In the genomic region with DNA sequence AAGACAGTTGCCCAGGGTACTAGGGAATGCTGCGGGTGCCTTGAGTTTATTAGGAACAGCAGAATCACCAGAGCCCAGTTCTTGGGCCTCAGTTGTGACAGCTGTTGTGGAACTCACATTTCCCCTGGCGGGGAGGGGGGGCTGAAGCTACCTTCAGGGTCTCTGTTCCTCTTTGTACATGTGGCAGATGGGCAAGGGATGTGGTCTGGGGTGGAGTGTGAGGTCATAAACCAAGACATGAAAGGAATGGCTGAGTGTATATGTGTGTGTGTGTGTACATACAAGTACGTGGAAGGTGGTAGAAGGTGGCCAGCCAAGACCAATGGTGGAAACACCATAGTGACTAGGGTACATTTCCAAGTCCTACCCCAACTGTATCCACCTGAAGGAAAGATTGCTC, we compare ENCODE assay signal across 41 mouse cellular contexts. TPM values are rescaled to one million over a fixed set of nuclear protein-coding genes. Genes with fewer than 3 reads are reported as not detected.
DNase-seq lines count a peak whose midpoint lies in the region; ATAC-seq and TF ChIP-seq lines count a peak whose summit lies in the region.
"Had no signal": no experiment of that assay in that cellular context is flagged by ENCODE, and none has a peak within 500 bp of the region (broad histone marks: within the 10 kb centered on the region; RNA-seq: fewer than 3 reads in every experiment).

No protein-coding gene starts in this region.

- TF ChIP-seq CTCF in forebrain, postnatal 0 days (IDR thresholded peaks at IDR 0.05; ENCODE audit: low read depth) = no peak

- peak; percentile 93 for ATAC-seq in granulocyte monocyte progenitor cell, adult 5-6 weeks (replicated peaks; ENCODE audit: poor library complexity, severe bottlenecking)
- ATAC-seq in forebrain, postnatal 0 days = no peak
- ATAC-seq: forebrain, embryonic 15.5 days; hindbrain, postnatal 0 days; intestine, embryonic 15.5 days; liver, embryonic 12.5 days; liver, postnatal 0 days; midbrain, embryonic 15.5 days had no signal

- no peak overlapping the region for H3K9ac ChIP-seq in forebrain, postnatal 0 days
- H3K9ac ChIP-seq: embryonic facial prominence, embryonic 13.5 days; forebrain, embryonic 15.5 days; intestine, embryonic 15.5 days; limb, embryonic 13.5 days; liver, embryonic 12.5 days; liver, postnatal 0 days; midbrain, embryonic 15.5 days; neural tube, embryonic 12.5 days had no signal

- H3K27ac ChIP-seq in forebrain, postnatal 0 days (ENCODE audit: low read depth, low read length) = no peak overlapping the region
- H3K27ac ChIP-seq: embryonic facial prominence, embryonic 13.5 days; forebrain, embryonic 10.5 days; forebrain, embryonic 15.5 days; hindbrain, postnatal 0 days; intestine, embryonic 15.5 days; limb, embryonic 13.5 days; liver, embryonic 12.5 days; macrophage; midbrain, embryonic 10.5 days; midbrain, embryonic 15.5 days; neural tube, embryonic 12.5 days had no signal

- no peak overlapping the region for H3K4me2 ChIP-seq in forebrain, postnatal 0 days (ENCODE audit: low read depth)
- H3K4me2 ChIP-seq: embryonic facial prominence, embryonic 13.5 days; forebrain, embryonic 15.5 days; intestine, embryonic 15.5 days; limb, embryonic 13.5 days; liver, embryonic 12.5 days; midbrain, embryonic 15.5 days; neural tube, embryonic 12.5 days had no signal

- H3K9me3 ChIP-seq in forebrain, postnatal 0 days (ENCODE audit: low read length) = peaks cover 4% of the 10 kb centered on the region; the same call in 1 of the 2 replicates
- H3K9me3 ChIP-seq: embryonic facial prominence, embryonic 13.5 days; forebrain, embryonic 10.5 days; forebrain, embryonic 15.5 days; G1E; intestine, embryonic 15.5 days; limb, embryonic 13.5 days; liver, embryonic 12.5 days; midbrain, embryonic 10.5 days; midbrain, embryonic 15.5 days; neural tube, embryonic 12.5 days had no signal

- WGBS in forebrain, postnatal 0 days = 88% methylated on average over 3 of the region's 3 CpGs

- peak; percentile 41 for DNase-seq in 416B (ENCODE audit: low read depth)
- DNase-seq in CD8-positive naive resting alpha-beta T cell, adult 2 months (ENCODE audit: low read depth in 2 of 2, low spot score in 2 of 2) = peak; percentile 10 to 34
- peak; percentile 35 to 36 for DNase-seq in natural killer cell, adult 2 months (ENCODE audit: low spot score in 2 of 2)
- no peak for DNase-seq in lung, adult 18-20 months
- no peak for DNase-seq in forebrain, postnatal 0 days
- DNase-seq in heart, adult 11 months = no peak
- DNase-seq in layer of hippocampus, postnatal 36 days = no peak
- DNase-seq: adrenal gland, postnatal 25 days; cerebellum, adult 11-12 months; cerebellum, adult 9-11 months; heart, postnatal 14 days; kidney, adult 2 months; liver, postnatal 0 days; lung, postnatal 10 days; retina, postnatal 1 day; right cerebral cortex, postnatal 14 days had no signal

- H3K4me3 ChIP-seq in forebrain, postnatal 0 days (ENCODE audit: low read depth, low read length) = no peak overlapping the region
- H3K4me3 ChIP-seq: embryonic facial prominence, embryonic 13.5 days; forebrain, embryonic 10.5 days; forebrain, embryonic 15.5 days; intestine, embryonic 15.5 days; limb, embryonic 13.5 days; liver, embryonic 12.5 days; midbrain, embryonic 10.5 days; midbrain, embryonic 15.5 days; neural tube, embryonic 12.5 days had no signal

- H3K36me3 ChIP-seq in forebrain, postnatal 0 days (ENCODE audit: insufficient read depth) = no peaks in the 10 kb centered on the region
- H3K36me3 ChIP-seq: embryonic facial prominence, embryonic 13.5 days; forebrain, embryonic 10.5 days; forebrain, embryonic 15.5 days; G1E; intestine, embryonic 15.5 days; limb, embryonic 13.5 days; liver, embryonic 12.5 days; midbrain, embryonic 10.5 days; midbrain, embryonic 15.5 days; neural tube, embryonic 12.5 days had no signal

- H3K27me3 ChIP-seq in forebrain, postnatal 0 days (ENCODE audit: insufficient read depth, low read length) = no peaks in the 10 kb centered on the region
- H3K27me3 ChIP-seq: embryonic facial prominence, embryonic 13.5 days; forebrain, embryonic 15.5 days; intestine, embryonic 15.5 days; limb, embryonic 13.5 days; liver, embryonic 12.5 days; midbrain, embryonic 15.5 days; neural tube, embryonic 12.5 days had no signal

- H3K4me1 ChIP-seq in forebrain, postnatal 0 days (ENCODE audit: insufficient read depth) = no peaks in the 10 kb centered on the region
- H3K4me1 ChIP-seq: embryonic facial prominence, embryonic 13.5 days had no signal

RNA-seq across cellular contexts. Expression of a gene that starts 20.6 kb away (rescaled TPM):
- not detected in 2 replicates for total RNA-seq in granulocyte monocyte progenitor cell, adult 5-6 weeks (2014; fragmentation: Nextera tagmentation)
- total RNA-seq in granulocyte monocyte progenitor cell, adult 5-6 weeks (2017) = not detected in 2 replicates
- 0.19 TPM in 1 of 2 replicates, not detected in the other for total RNA-seq in forebrain, postnatal 0 days (2014; rRNA removed)
- polyA plus RNA-seq in forebrain, postnatal 0 days (2015; fragmentation: Nextera tagmentation; extraction: Ambion mirVana) = not detected in 2 replicates
- total RNA-seq in layer of hippocampus, postnatal 36 days (2021) = under 1 TPM; 0.30 to 0.35 TPM
- total RNA-seq: adrenal gland, adult 18-20 months; adrenal gland, postnatal 25 days; gastrocnemius, adult 8-10 months; gastrocnemius, postnatal 4 days; heart, postnatal 14 days; hindbrain, postnatal 0 days; left cerebral cortex, adult 18-20 months; left cerebral cortex, postnatal 25 days had no signal
- polyA plus RNA-seq: C2C12; embryonic facial prominence, embryonic 13.5 days; forebrain, embryonic 15.5 days; G1E; heart, embryonic 14.5 days; hindbrain, embryonic 11.5 days; hindbrain, postnatal 0 days; intestine, embryonic 15.5 days; kidney, adult 2 months; kidney, embryonic 16.5 days; large intestine, adult 2 months; limb, embryonic 13.5 days; liver, embryonic 12.5 days; liver, postnatal 0 days; macrophage; midbrain, embryonic 10.5 days; midbrain, embryonic 15.5 days; neural tube, embryonic 12.5 days; small intestine, adult 2 months; stomach, embryonic 14.5 days had no signal

Comparison
In these comparisons a context has a peak if more than half of its experiments do, and no peak if none do; other contexts are left out.
1. DNase-seq: peak in 416B (single experiment), CD8-positive naive resting alpha-beta T cell, adult 2 months (2 of 2) and natural killer cell, adult 2 months (2 of 2); none in lung, adult 18-20 months (0 of 2), forebrain, postnatal 0 days (single experiment), heart, adult 11 months (single experiment) and layer of hippocampus, postnatal 36 days (0 of 2).